Mouse (Mus musculus): ENCODE results near the gene Asap2. TPM values are rescaled to one million over a fixed set of nuclear protein-coding genes. Genes with fewer than 3 reads are reported as not detected.
A peak's percentile ranks its signal among the peaks of the same experiment; 100 is the strongest.

Asap2 gene
- total RNA-seq, 2 experiments from 2014 or later, result 43.2 to 45.6 TPM

GRCm38 (mm10) chr12:21263256-21263655, 273.0 kb downstream of the Asap2 start:
- peak in 1 of 2 experiments; percentile 36 for DNase-seq (ENCODE audit: low spot score in 2 of 2)

DNA sequence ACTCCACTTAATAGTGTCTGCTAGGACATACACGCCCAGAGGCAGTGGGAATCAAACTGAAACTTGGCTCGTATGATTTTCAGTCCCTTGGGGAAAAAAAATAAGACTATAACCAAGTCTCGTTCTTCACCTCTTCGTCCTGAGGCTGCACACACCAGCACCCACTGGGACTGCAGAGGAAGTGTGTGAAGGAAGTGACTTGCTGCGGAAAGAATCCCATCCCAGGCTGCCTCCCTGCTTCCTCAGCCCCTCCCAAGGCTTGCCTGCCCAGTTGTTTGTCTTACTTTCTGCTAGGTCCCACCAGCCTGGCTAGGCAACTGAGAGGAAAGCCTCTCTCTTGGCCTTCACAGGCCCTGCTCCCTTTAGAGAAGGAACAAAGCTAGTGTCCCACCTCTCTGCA, 274.0 kb downstream of the Asap2 start:
- DNase-seq (ENCODE audit: low spot score in 2 of 2), result no peak

GRCm38 (mm10) chr12:21264970-21265369, 274.7 kb downstream of the Asap2 start:
- DNase-seq (ENCODE audit: low spot score in 2 of 2), result no peak

DNA sequence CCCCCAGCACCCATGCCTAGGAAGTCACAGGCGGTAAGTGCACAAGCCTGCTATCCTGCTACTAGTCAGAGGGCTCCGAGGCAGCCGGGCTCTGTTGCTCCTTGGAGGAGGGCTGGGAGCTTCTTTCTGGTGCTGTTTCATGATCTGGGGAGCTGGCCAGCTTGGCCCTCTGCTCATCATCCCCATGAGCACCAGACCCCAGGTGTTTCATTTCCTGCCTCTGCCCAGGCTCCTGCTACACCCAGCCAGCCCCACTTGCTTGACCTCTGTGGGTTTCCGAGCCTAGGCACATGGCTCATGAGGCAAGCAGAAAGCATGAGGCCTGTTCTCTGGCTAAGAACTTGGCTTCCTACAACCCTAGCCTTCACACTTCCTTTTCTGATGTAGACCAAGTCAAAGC, 275.2 kb downstream of the Asap2 start:
- DNase-seq (ENCODE audit: low spot score in 2 of 2), result no peak

- peak; percentile 69 to 80 for DNase-seq (ENCODE audit: low spot score in 2 of 2)
Measured at GRCm38 (mm10) chr12:21265946-21266783, 275.9 kb downstream of the Asap2 start.

DNA sequence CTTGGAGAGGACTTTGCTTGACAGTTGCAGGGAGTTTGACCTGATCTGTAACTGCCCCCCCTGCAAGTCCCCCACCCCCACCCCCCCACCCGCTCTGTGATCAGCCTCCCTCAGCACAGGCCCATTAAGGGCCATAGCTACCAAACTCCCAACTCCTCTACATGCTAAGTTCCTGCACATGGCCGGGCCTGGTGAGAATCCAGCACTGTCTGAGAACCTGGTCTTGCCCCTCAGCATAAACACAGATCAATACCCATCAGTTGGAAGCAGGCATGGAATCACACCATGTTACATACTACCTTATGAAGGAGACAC, 276.5 kb downstream of the Asap2 start:
- DNase-seq (ENCODE audit: low spot score in 2 of 2), result no peak

DNA sequence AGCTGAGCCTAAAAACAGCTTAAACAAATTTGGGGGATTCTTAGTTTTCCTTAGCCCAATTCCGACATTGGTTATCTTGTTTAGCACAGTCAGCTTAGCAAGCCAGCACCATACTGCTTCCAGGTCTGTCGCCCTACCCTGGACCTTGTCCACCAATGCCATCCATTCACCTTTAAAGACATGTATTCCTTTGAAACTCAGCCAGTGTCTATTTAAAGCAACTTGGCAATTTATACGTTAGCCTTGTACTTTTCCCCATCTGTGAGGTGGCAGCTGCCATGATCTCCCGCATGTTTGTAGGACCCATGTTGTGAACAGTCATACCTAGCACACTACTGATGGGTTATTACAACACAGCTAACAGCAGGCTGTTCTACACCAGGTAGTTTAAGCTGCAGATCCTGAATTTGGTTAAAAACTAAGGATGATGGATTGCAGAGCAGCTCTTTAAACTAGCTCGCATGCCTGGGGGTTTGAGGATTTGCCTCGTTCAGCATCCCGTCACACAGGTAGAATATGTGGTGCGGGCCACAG, 277.9 kb downstream of the Asap2 start:
- no peak for DNase-seq (ENCODE audit: low spot score in 2 of 2)

DNA sequence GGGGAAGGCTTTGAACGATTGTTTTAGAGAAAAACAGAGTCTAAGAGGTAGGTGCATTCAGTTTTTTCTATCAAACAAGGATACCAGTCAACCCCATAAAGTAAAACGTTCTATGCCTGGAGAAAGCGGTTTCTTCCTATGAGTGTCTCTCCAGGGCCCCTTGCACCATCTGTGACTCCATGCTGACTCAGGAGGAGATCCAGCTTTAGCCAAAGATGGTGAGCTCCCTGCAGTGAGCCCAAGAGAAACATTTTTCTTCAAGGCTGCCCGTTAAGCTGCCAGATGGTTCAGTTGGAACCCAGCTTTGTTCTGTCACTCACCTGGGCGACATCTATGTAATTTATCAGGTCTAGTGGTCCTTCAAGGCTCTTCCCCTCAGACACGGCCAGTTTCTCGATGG, 284.2 kb downstream of the Asap2 start:
- no peak for DNase-seq (ENCODE audit: low spot score in 2 of 2)

- no peak for DNase-seq (ENCODE audit: low spot score in 2 of 2)
Measured at GRCm38 (mm10) chr12:21277352-21277864, 287.1 kb downstream of the Asap2 start.

- DNase-seq (ENCODE audit: low spot score in 2 of 2), result no peak
Measured at GRCm38 (mm10) chr12:21284761-21285441, 294.6 kb downstream of the Asap2 start, which contains the start of gene Cpsf3. Gene Cpsf3, plus strand, starts transcription at chr12:21285391.

- no peak for DNase-seq (ENCODE audit: low spot score in 2 of 2)
Measured at GRCm38 (mm10) chr12:21285508-21286242, 295.4 kb downstream of the Asap2 start.

DNA sequence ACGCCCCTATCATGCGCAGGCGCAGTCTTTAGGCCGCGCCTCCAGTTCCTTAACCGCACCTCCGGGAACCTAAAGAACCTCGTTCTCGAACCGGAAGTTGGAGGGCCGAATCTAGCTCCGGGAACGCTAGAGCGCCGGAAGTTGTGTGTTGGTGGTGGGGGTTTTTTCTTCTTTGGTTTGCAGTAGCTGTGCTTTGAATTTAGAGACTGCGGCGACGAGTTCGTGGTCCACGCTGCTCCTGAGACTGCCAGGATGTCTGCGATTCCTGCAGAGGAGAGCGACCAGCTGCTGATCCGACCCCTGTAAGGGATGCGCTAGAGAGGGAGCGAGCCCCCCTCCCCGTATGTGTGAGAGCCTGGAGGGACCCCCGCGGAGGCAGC, 296.0 kb downstream of the Asap2 start, which contains the start of gene Itgb1bp1:
Gene Itgb1bp1, minus strand, starts transcription at position 42 of the 380 bp plus-strand sequence.
- peak; percentile 99 for DNase-seq (ENCODE audit: low spot score in 2 of 2)

GRCm38 (mm10) chr12:21286712-21287650, 296.7 kb downstream of the Asap2 start:
- peak in 1 of 2 experiments; percentile 21 for DNase-seq (ENCODE audit: low spot score in 2 of 2)

GRCm38 (mm10) chr12:21288716-21289395, 298.6 kb downstream of the Asap2 start:
- no peak for DNase-seq (ENCODE audit: low spot score in 2 of 2)

DNA sequence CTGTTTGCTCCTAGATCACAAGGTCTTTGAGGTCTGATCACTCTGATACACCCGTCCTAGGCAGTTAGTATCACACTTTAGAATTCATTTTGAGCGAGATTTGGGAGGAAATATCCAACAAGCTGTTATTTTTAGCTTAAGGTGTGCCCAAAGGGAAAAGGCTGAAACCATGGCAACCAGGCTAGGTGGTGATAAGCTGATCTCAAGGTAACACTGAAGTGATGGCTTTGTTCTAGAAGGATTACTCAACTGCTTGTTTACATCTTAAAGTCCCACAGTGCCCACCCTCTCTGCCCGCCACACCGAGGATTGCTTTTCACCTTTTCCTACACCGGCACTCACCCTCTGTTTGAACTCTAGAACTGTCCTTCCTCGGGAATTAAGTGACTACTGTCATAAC, 299.4 kb downstream of the Asap2 start:
- DNase-seq (ENCODE audit: low spot score in 2 of 2), result no peak

DNA sequence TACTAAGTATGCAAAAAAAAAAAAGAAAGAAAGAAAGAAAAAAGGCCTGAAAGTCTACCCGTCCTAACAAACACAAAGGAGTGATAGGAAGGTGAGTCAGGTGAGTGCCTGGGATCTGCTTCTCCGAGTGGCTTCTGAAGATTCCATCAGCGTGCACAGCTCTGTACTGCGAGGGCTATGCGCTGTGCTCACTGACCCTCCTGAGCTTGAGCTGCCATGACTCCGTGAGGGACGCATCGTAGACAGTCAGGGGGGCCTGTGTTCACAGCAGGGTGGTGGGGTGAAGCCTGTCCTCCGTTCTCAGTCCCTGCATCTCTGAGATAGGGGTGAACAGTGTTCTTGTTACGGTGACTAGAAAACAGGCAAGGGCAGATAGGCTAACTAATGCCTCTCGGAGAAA, 308.6 kb downstream of the Asap2 start:
- no peak for DNase-seq (ENCODE audit: low spot score in 2 of 2)

DNA sequence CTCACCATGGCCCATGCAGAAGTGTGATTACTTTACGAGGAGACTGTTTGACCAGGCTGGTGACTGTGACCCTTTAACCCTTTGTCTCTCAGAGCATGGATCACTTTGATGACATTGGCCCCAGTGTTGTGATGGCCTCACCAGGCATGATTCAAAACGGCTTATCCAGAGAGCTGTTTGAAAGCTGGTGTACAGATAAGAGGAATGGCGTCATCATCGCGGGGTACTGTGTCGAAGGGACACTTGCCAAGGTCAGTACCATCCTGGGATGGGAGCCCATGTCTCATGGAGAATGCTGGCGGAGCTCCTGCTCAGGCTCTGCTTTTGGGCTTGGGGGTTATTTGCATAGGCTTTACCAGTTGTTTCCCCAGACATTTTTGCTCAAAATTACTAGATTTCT, 311.1 kb downstream of the Asap2 start:
- no peak for DNase-seq (ENCODE audit: low spot score in 2 of 2)

DNA sequence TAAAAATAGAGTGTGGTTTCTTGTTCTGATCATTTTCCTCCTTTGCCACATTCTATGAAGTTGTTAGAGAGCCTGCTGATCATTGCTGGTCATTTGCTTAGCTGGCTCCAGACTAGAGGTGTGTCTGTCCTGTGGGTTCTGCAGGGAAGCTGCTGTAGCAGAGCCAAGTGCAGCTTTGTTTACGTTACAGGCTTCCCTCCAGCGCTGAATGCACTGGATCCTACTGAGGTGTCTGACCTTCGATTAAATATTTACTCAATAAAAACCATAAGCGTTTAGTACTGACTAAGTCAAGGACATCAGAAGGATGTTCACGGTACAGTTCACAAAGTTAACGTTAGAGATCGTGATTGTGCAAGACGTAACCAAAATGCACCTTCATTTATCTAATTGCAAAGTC, 311.7 kb downstream of the Asap2 start:
- DNase-seq (ENCODE audit: low spot score in 2 of 2), result no peak

DNA sequence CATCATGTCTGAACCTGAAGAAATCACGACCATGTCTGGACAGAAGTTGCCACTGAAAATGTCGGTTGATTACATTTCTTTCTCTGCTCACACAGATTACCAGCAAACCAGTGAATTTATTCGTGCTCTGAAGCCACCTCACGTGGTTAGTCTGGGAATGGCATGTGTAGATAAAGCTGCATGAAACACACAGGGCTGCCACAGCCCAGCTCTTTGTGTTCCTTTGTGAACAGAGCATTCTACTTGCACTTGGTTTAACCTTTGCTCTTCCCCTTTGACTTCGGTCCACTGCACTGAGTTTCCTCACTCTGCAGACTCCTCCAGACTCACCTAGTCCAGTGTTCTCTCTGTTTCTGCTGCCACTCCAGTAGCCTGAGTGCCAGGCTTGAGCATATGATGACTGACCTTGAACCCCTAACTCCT, 312.1 kb downstream of the Asap2 start:
- no peak for DNase-seq (ENCODE audit: low spot score in 2 of 2)

GRCm38 (mm10) chr12:21305741-21306140, 315.5 kb downstream of the Asap2 start:
- DNase-seq (ENCODE audit: low spot score in 2 of 2), result no peak
